ENCODE assay signal across 18 mouse cellular contexts in genomic region chr3:86975150-86975549, GRCm38 (mm10). TPM values are rescaled to one million over a fixed set of nuclear protein-coding genes. Genes with fewer than 3 reads are reported as not detected.
DNase-seq lines count a peak whose midpoint lies in the region; ATAC-seq and TF ChIP-seq lines count a peak whose summit lies in the region.
"Had no signal": no experiment of that assay in that cellular context is flagged by ENCODE, and none has a peak within 500 bp of the region (broad histone marks: within the 10 kb centered on the region; RNA-seq: fewer than 3 reads in every experiment).

No protein-coding gene starts in this region.

- no peak overlapping the region for H3K9ac ChIP-seq in forebrain, postnatal 0 days
- H3K9ac ChIP-seq in forebrain, embryonic 15.5 days (replicated peaks): no peak overlapping the region
- H3K9ac ChIP-seq in midbrain, embryonic 14.5 days (replicated peaks; ENCODE audit: low read length): no peak overlapping the region
- no peak overlapping the region for H3K9ac ChIP-seq in midbrain, embryonic 13.5 days (replicated peaks)
- H3K9ac ChIP-seq: hindbrain, embryonic 15.5 days; liver, embryonic 14.5 days had no signal

- TF ChIP-seq CTCF in forebrain, postnatal 0 days (IDR thresholded peaks at IDR 0.05; ENCODE audit: low read depth): peak; percentile 58
- TF ChIP-seq CTCF in cortical plate, adult 2 months (IDR thresholded peaks at IDR 0.05; ENCODE audit: extremely low read depth, insufficient read depth, low read length): peak; percentile 46; the same call in 1 of the 2 replicates

- H3K9me3 ChIP-seq in forebrain, postnatal 0 days (ENCODE audit: low read length): no peaks in the 10 kb centered on the region
- H3K9me3 ChIP-seq in forebrain, embryonic 15.5 days: no peaks in the 10 kb centered on the region
- no peaks in the 10 kb centered on the region for H3K9me3 ChIP-seq in midbrain, embryonic 14.5 days (ENCODE audit: control insufficient read depth, low read length)
- H3K9me3 ChIP-seq in midbrain, embryonic 13.5 days: no peaks in the 10 kb centered on the region
- H3K9me3 ChIP-seq: heart, embryonic 10.5 days; hindbrain, embryonic 15.5 days had no signal

- H3K27ac ChIP-seq in forebrain, postnatal 0 days (ENCODE audit: low read depth, low read length): no peak overlapping the region
- no peak overlapping the region for H3K27ac ChIP-seq in forebrain, embryonic 15.5 days (replicated peaks)
- H3K27ac ChIP-seq in midbrain, embryonic 14.5 days (replicated peaks; ENCODE audit: low read depth, low read length): no peak overlapping the region
- H3K27ac ChIP-seq in midbrain, embryonic 13.5 days: no peak overlapping the region
- H3K27ac ChIP-seq in cortical plate, adult 2 months (ENCODE audit: insufficient read depth, low read length): no peak overlapping the region
- H3K27ac ChIP-seq: heart, embryonic 10.5 days; hindbrain, embryonic 15.5 days; liver, embryonic 14.5 days had no signal

- DNase-seq in forebrain, postnatal 0 days: peak; percentile 52
- peak; percentile 37 for DNase-seq in midbrain, embryonic 14.5 days
- no peak for DNase-seq in embryo, embryonic 10.5 days (ENCODE audit: low spot score)
- no peak for DNase-seq in gastrocnemius, adult 18-20 months (ENCODE audit: low spot score)
- DNase-seq: adrenal gland, postnatal 25 days; gastrocnemius, postnatal 36 days; heart, postnatal 14 days; kidney, adult 8-10 months; lung, postnatal 14 days had no signal

- H3K4me2 ChIP-seq in forebrain, postnatal 0 days (ENCODE audit: low read depth): no peak overlapping the region
- H3K4me2 ChIP-seq in forebrain, embryonic 15.5 days (replicated peaks): no peak overlapping the region
- H3K4me2 ChIP-seq in midbrain, embryonic 14.5 days (ENCODE audit: low read length): no peak overlapping the region
- no peak overlapping the region for H3K4me2 ChIP-seq in midbrain, embryonic 13.5 days (replicated peaks)
- H3K4me2 ChIP-seq: hindbrain, embryonic 15.5 days had no signal

- H3K4me1 ChIP-seq in forebrain, postnatal 0 days (ENCODE audit: insufficient read depth): no peaks in the 10 kb centered on the region
- H3K4me1 ChIP-seq in forebrain, embryonic 15.5 days: no peaks in the 10 kb centered on the region
- H3K4me1 ChIP-seq in midbrain, embryonic 14.5 days (ENCODE audit: control insufficient read depth, insufficient read depth, low read length): no peaks in the 10 kb centered on the region
- H3K4me1 ChIP-seq in midbrain, embryonic 13.5 days (replicated peaks): no peaks in the 10 kb centered on the region
- H3K4me1 ChIP-seq in cortical plate, adult 2 months (ENCODE audit: control insufficient read depth, insufficient read depth, low read length): no peaks in the 10 kb centered on the region
- H3K4me1 ChIP-seq: heart, embryonic 10.5 days; hindbrain, embryonic 15.5 days had no signal

- TF ChIP-seq POLR2A in cortical plate, adult 2 months (IDR thresholded peaks at IDR 0.05; ENCODE audit: extremely low read depth, insufficient read depth, low read length): no peak

- H3K4me3 ChIP-seq in forebrain, postnatal 0 days (ENCODE audit: low read depth, low read length): no peak overlapping the region
- no peak overlapping the region for H3K4me3 ChIP-seq in forebrain, embryonic 15.5 days
- no peak overlapping the region for H3K4me3 ChIP-seq in midbrain, embryonic 14.5 days (replicated peaks; ENCODE audit: low read depth, low read length)
- H3K4me3 ChIP-seq in midbrain, embryonic 13.5 days (replicated peaks): no peak overlapping the region
- no peak overlapping the region for H3K4me3 ChIP-seq in cortical plate, adult 2 months (ENCODE audit: insufficient read depth, low read length)
- H3K4me3 ChIP-seq: erythroblast, embryonic 14.5 days; heart, embryonic 10.5 days; hindbrain, embryonic 15.5 days; myocyte had no signal

- 63% methylated on average over 2 of the region's 2 CpGs for WGBS in forebrain, postnatal 0 days
- 71% methylated on average over 2 of the region's 2 CpGs for WGBS in forebrain, embryonic 15.5 days
- WGBS in midbrain, embryonic 14.5 days: 82% methylated on average over 2 of the region's 2 CpGs
- 77% methylated on average over 2 of the region's 2 CpGs for WGBS in midbrain, embryonic 13.5 days

- peak; percentile 71 for ATAC-seq in forebrain, postnatal 0 days
- ATAC-seq in forebrain, embryonic 15.5 days (replicated peaks): no peak
- no peak for ATAC-seq in midbrain, embryonic 14.5 days (ENCODE audit: low FRiP score, low TSS enrichment)
- ATAC-seq in midbrain, embryonic 13.5 days: no peak
- ATAC-seq: activated CD4-positive, CD25-positive, alpha-beta regulatory T cell, adult 4 months had no signal

- H3K36me3 ChIP-seq in forebrain, postnatal 0 days (ENCODE audit: insufficient read depth): no peaks in the 10 kb centered on the region
- no peaks in the 10 kb centered on the region for H3K36me3 ChIP-seq in forebrain, embryonic 15.5 days
- no peaks in the 10 kb centered on the region for H3K36me3 ChIP-seq in midbrain, embryonic 14.5 days (ENCODE audit: control insufficient read depth, insufficient read depth, low read length)
- H3K36me3 ChIP-seq in midbrain, embryonic 13.5 days: no peaks in the 10 kb centered on the region
- H3K36me3 ChIP-seq: heart, embryonic 10.5 days; hindbrain, embryonic 15.5 days had no signal

- no peaks in the 10 kb centered on the region for H3K27me3 ChIP-seq in forebrain, postnatal 0 days (ENCODE audit: insufficient read depth, low read length)
- H3K27me3 ChIP-seq in forebrain, embryonic 15.5 days: no peaks in the 10 kb centered on the region
- H3K27me3 ChIP-seq in midbrain, embryonic 14.5 days (ENCODE audit: control insufficient read depth, insufficient read depth, low read length): no peaks in the 10 kb centered on the region
- H3K27me3 ChIP-seq in midbrain, embryonic 13.5 days: no peaks in the 10 kb centered on the region
- H3K27me3 ChIP-seq: hindbrain, embryonic 15.5 days had no signal

RNA-seq across cellular contexts. Expression of gene Cd1d1, which starts 24.1 kb away (rescaled TPM):
- 16.3 and 23.4 TPM in 2 replicates for total RNA-seq in forebrain, postnatal 0 days (2014; rRNA removed)
- polyA plus RNA-seq in forebrain, postnatal 0 days (2015; fragmentation: Nextera tagmentation; extraction: Ambion mirVana): 12.5 and 25.1 TPM in 2 replicates
- polyA plus RNA-seq in forebrain, embryonic 15.5 days (2015; fragmentation: Nextera tagmentation; extraction: Ambion mirVana): 84.0 and 88.3 TPM in 2 replicates
- 38.5 and 43.9 TPM in 2 replicates for polyA plus RNA-seq in midbrain, embryonic 14.5 days (2014; fragmentation: Nextera tagmentation; extraction: Ambion mirVana)
- 73.6 and 81.2 TPM in 2 replicates for polyA plus RNA-seq in midbrain, embryonic 13.5 days (2015; fragmentation: Nextera tagmentation; extraction: Ambion mirVana)
- 1.0 and 1.9 TPM in 2 replicates for polyA plus RNA-seq in cortical plate, adult 2 months (2012; rRNA removed)
- total RNA-seq in gastrocnemius, adult 18-20 months (2021): 1 to 10 TPM; 1.9 to 3.6 TPM
- polyA plus RNA-seq: erythroblast, embryonic 14.5 days had no signal

RNA-seq across cellular contexts. Expression of gene Dclk2, which starts 54.5 kb away (rescaled TPM):
- 141 and 166 TPM in 2 replicates for total RNA-seq in forebrain, postnatal 0 days (2014; rRNA removed)
- polyA plus RNA-seq in forebrain, postnatal 0 days (2015; fragmentation: Nextera tagmentation; extraction: Ambion mirVana): 57.1 and 72.4 TPM in 2 replicates
- polyA plus RNA-seq in forebrain, embryonic 15.5 days (2015; fragmentation: Nextera tagmentation; extraction: Ambion mirVana): 99.9 and 106 TPM in 2 replicates
- 78.9 and 91.1 TPM in 2 replicates for polyA plus RNA-seq in midbrain, embryonic 14.5 days (2014; fragmentation: Nextera tagmentation; extraction: Ambion mirVana)
- 77.4 and 79.2 TPM in 2 replicates for polyA plus RNA-seq in midbrain, embryonic 13.5 days (2015; fragmentation: Nextera tagmentation; extraction: Ambion mirVana)
- polyA plus RNA-seq in cortical plate, adult 2 months (2012; rRNA removed): 48.4 and 51.5 TPM in 2 replicates
- under 1 TPM; 0.21 to 0.66 TPM for total RNA-seq in gastrocnemius, adult 18-20 months (2021)

Comparison
In these comparisons a context has a peak if more than half of its experiments do, and no peak if none do; other contexts are left out.
1. DNase-seq: peak in forebrain, postnatal 0 days (single experiment) and midbrain, embryonic 14.5 days (single experiment); none in embryo, embryonic 10.5 days (single experiment) and gastrocnemius, adult 18-20 months (single experiment).